Mouse (Mus musculus) ES-Bruce4 (cell line): ENCODE data around the gene Erfe. TPM values are rescaled to one million over a fixed set of nuclear protein-coding genes. Genes with fewer than 3 reads are reported as not detected.

Experiments
- H3K27ac ChIP-seq: 2 replicates; pipeline ENCODE4 v1.5.1; 2012; ENCODE audit warnings: low read length, inconsistent platforms; ENCODE audit not compliant: insufficient read depth
- H3K27me3 ChIP-seq: 2 replicates; pipeline ENCODE4 v1.6.1; 2012; ENCODE audit warnings: mild to moderate bottlenecking, low read length, inconsistent platforms; ENCODE audit not compliant: control insufficient read depth, poor library complexity, insufficient read depth, severe bottlenecking
- H3K36me3 ChIP-seq: 2 replicates; pipeline ENCODE4 v1.6.1; 2012; ENCODE audit warnings: inconsistent platforms, mild to moderate bottlenecking, low read length, moderate library complexity; ENCODE audit not compliant: control insufficient read depth, poor library complexity, insufficient read depth, severe bottlenecking
- H3K4me1 ChIP-seq: one replicate; pipeline ENCODE4 v1.8.1; 2011; ENCODE audit warnings: low read length; ENCODE audit not compliant: control insufficient read depth, insufficient read depth
- H3K4me3 ChIP-seq: 2 replicates; pipeline ENCODE4 v1.5.1; 2011; ENCODE audit warnings: low read depth, mild to moderate bottlenecking, low read length
- H3K9ac ChIP-seq: 2 replicates; pipeline ENCODE4 v1.6.1; 2012; ENCODE audit warnings: low read depth, mild to moderate bottlenecking, inconsistent platforms; ENCODE audit not compliant: poor library complexity, severe bottlenecking
- H3K9me3 ChIP-seq: replicated peaks from 2 replicates; pipeline ENCODE4 v1.6.1; 2012; ENCODE audit warnings: mild to moderate bottlenecking, low read length, inconsistent platforms; ENCODE audit not compliant: control insufficient read depth, poor library complexity, insufficient read depth, severe bottlenecking
- CTCF ChIP-seq: IDR thresholded peaks from one replicate; pipeline ENCODE4 v1.8.1; 2011; ENCODE audit warnings: low read depth, low read length
- EP300 ChIP-seq: IDR thresholded peaks from 2 replicates; pipeline ENCODE4 v1.6.1; 2011; ENCODE audit warnings: low read depth, low read length; ENCODE audit not compliant: insufficient read depth
- POLR2A ChIP-seq: IDR thresholded peaks from one replicate; pipeline ENCODE4 v1.8.1; 2011; ENCODE audit warnings: low read length; ENCODE audit not compliant: insufficient read depth
- polyA plus RNA-seq: library from polyadenylated mRNA; stranded (reverse); fragments of >200 nt; gene quantifications from 2 replicates; pipeline ENCODE4 v1.2.4, GENCODE M21; 2011; ENCODE audit warnings: low read depth; ENCODE audit not compliant: missing spikeins, insufficient read depth, insufficient read length

Gene Erfe
- polyA plus RNA-seq, 1 experiment = 13.3 TPM

DNA sequence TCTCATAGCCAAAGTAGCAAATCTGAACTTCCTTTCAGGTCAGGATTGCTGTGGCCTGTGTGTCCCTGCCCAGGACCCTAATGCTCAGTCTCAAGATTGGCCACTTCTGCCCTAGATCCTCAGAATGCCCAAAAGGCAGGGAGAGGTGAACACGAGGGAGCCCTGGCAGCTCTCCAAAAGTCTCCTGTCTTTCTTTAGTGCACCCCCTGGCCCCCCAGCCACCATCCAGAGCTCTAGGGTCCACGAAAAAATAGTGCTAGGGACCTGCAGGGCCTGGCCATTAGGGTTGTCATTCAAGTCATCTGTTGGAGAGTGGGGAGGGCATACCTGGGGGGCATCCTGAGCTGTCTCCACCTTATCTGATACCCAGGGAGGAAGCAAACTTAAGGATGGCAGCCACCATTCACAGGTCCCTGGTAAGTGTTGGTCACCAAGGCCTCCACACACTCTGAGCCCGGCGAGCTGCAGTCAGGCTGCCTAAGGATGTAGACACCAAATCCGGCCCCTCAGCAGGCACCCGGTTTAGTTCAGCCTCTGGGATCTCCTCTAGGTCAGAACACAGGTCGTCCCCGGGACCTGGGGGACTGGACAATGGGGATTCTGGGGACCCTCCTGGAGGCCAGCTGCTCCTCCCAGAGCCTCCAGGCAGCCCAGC is 45.5 kb downstream of the Erfe start:
- Histone ChIP-seq H3K36me3 (no peaks in the 10 kb centered on the region), H3K4me3 (peak overlapping the region; percentile 75; the same call in 1 of the 2 replicates), H3K4me1 (no peaks in the 10 kb centered on the region), H3K27ac (no peak overlapping the region), H3K9ac (no peak overlapping the region), H3K9me3 (no peaks in the 10 kb centered on the region), H3K27me3 (no peaks in the 10 kb centered on the region)
- TF ChIP-seq POLR2A (no peak), CTCF (no peak), EP300 (no peak)

DNA sequence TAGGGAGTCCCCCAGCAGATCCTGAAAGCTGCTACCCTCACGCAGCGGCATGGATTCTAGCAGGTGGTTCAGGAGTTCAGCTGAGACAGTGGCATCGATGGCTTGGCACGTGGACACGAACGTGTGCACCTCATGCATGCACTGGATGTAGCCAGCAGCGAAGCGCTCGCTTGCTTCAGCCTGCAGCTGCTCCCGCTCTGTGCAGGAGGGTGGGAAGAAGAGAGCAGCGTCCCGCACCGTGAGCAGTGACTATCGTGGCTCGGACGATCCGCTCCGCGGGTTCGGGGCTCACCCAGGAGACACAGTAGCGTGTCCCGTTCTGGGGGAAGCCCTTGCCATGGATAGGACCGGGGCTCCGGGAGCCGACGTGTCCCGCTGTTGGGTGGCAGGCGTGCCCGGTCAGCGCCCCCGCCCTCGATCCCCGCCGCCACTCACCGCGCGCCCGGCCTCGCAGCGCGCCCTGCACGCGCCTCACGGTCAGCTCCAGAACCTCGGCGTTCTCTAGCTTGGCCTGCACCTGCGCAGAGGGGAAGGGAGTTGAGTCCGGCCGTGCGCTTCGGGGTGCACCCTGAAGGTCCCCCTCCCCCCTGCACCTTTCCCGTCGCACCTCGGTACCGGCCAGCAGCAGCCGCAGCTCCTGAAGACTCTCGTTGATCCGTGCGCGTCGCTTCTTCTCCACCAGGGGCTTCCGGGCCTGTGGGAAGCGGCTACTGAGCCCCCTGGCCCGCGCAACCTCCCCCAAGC is 46.2 kb downstream of the Erfe start:
- H3K27ac ChIP-seq = no peak overlapping the region
- H3K4me3 ChIP-seq = peak overlapping the region; percentile 75
- no peaks in the 10 kb centered on the region for H3K36me3 ChIP-seq
- TF ChIP-seq EP300 (no peak), POLR2A (no peak), CTCF (no peak)
- no peaks in the 10 kb centered on the region for H3K27me3 ChIP-seq
- no peaks in the 10 kb centered on the region for H3K9me3 ChIP-seq
- peak overlapping the region; percentile 67 for H3K9ac ChIP-seq
- no peaks in the 10 kb centered on the region for H3K4me1 ChIP-seq

DNA sequence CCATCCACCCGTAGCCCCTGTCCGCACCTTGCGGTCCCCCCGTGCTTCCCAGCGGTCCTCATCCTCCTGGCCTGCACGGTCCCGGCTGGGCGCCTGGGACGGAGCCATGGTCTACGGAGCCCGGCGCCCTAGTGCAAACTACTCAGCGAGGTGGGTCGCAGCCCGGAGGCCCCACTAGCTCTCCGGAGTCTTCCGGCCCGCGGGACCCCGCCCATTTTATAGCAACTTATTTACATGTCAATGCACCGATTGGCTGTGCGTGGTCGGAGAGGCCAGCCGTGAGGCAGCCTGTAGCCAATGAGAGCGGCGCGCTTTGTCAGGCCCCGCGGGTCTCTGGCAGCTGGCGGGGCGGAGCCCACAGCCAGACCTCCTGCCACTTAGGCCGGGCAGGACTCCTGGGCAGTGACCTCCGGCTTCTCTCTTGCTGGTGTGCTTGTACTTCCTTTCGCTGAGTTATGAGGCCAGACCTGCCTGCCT is 46.8 kb downstream of the Erfe start:
- Histone ChIP-seq H3K4me1 (no peaks in the 10 kb centered on the region), H3K9me3 (no peaks in the 10 kb centered on the region), H3K9ac (peak overlapping the region; percentile 67), H3K36me3 (no peaks in the 10 kb centered on the region), H3K27me3 (no peaks in the 10 kb centered on the region), H3K4me3 (peak overlapping the region; percentile 80), H3K27ac (peak overlapping the region; percentile 54)
- no peak for TF ChIP-seq CTCF
- TF ChIP-seq EP300 = peak; percentile 76
- TF ChIP-seq POLR2A = peak; percentile 51

DNA sequence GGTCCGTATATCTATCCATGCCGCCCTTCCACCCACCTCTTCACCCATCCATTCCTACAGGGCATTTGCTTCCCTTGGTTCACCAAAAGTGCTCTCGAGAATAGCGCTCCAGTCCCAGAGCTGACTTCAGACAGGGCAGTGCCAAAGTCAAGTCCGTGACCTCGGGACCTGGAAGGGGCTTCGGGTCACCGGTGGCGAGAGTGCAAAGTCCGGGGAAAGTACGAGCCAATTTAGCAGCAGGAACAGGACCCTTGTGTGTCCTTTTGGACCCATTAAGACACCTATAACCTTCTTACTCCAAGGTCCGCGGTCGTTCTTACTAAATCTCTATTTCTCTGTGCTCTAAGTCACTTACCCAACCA is 47.3 kb downstream of the Erfe start:
- TF ChIP-seq CTCF (no peak), EP300 (no peak), POLR2A (no peak)
- Histone ChIP-seq H3K9me3 (no peaks in the 10 kb centered on the region), H3K4me1 (no peaks in the 10 kb centered on the region), H3K36me3 (no peaks in the 10 kb centered on the region), H3K27me3 (no peaks in the 10 kb centered on the region), H3K27ac (peak overlapping the region; percentile 54), H3K9ac (0 out of 2 replicates have a peak overlapping the region, but pooled peaks have one; percentile 7), H3K4me3 (peak overlapping the region; percentile 80)

DNA sequence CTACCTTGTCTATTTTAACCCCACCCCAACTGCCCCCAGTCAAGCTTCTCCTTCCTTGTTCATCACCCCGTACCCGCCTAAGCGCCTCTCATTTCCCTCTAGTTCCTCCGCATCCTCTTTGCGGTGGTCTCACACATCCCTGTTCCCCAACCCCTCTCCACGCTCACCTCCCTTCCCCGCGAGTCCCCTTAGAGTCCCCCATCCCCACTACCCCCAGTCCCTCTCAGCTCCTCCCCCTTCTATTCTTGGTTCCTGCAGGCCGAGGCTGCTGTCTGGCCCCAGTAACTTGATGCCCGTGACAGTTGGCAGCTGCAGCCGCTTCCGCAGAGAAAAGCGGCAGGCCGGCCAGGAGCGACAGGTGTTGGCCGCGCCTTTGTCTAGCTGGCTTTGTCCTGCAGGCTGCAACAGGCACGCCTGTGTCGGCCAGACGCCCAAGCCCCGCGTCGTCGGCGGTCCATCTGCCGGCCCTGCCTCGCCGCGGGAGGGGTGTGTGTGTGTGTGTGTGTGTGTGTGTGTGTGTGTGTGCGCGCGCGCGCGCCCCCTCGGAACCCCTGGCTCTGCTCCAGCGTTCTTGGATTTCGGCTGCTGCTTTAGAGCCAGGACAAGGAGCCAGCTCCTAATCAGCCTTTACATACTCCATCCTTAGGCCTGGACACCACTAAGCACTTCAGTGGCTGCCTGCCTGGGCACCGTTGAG is 47.8 kb downstream of the Erfe start, which contains the start of gene Hes6:
Hes6 (minus strand) TSS at position 141 of the 697 bp plus-strand sequence.
- H3K9ac ChIP-seq = peak within 1 kb of the TSS; percentile 67
- H3K4me1 ChIP-seq = no peaks in the 10 kb centered on the region
- no peaks in the 10 kb centered on the region for H3K27me3 ChIP-seq
- peak within 1 kb of the TSS; percentile 54 for H3K27ac ChIP-seq
- TF ChIP-seq CTCF = no peak
- TF ChIP-seq EP300 = peak; percentile 96
- no peak for TF ChIP-seq POLR2A
- no peaks in the 10 kb centered on the region for H3K36me3 ChIP-seq
- H3K9me3 ChIP-seq = no peaks in the 10 kb centered on the region
- H3K4me3 ChIP-seq = peak within 1 kb of the TSS; percentile 80
